Mouse (Mus musculus): ENCODE measurements around the gene Ifitm1.
"Not testable (repeated sequence)": the region's sequence is repeated elsewhere in the genome, so short reads cannot be mapped to it uniquely, and the experiment has no call there.

Gene Ifitm1

GRCm38 (mm10) chr7:140974940-140975339 is 7.9 kb downstream of the Ifitm1 start:
- Histone ChIP-seq H3K9me3 (ENCODE audit: low read length) (no peaks in the 10 kb centered on the region), H3K4me3 (replicated peaks; ENCODE audit: low read length) (peak overlapping the region; percentile 8), H3K4me1 (replicated peaks; ENCODE audit: low read depth, low read length) (peaks cover 83% of the 10 kb centered on the region), H3K36me3 (ENCODE audit: insufficient read depth, low read length) (peaks cover 24% of the 10 kb centered on the region), H3K27me3 (ENCODE audit: insufficient read depth, low read length) (no peaks in the 10 kb centered on the region)
- no peak for TF ChIP-seq NANOG (IDR thresholded peaks at IDR 0.05; ENCODE audit: borderline replicate concordance, low read length)
- no peak for TF ChIP-seq POU5F1 (IDR thresholded peaks at IDR 0.05; ENCODE audit: borderline replicate concordance, low read length)
- no peak for TF ChIP-seq CTCF (conservative IDR thresholded peaks at IDR 0.05; ENCODE audit: low read length)

- Histone ChIP-seq H3K36me3 (ENCODE audit: insufficient read depth, low read length) (peaks cover 21% of the 10 kb centered on the region), H3K4me1 (replicated peaks; ENCODE audit: low read depth, low read length) (peaks cover 81% of the 10 kb centered on the region), H3K27me3 (ENCODE audit: insufficient read depth, low read length) (no peaks in the 10 kb centered on the region), H3K4me3 (replicated peaks; ENCODE audit: low read length) (peak overlapping the region; percentile 8; the same call in 1 of the 2 replicates), H3K9me3 (ENCODE audit: low read length) (no peaks in the 10 kb centered on the region)
- TF ChIP-seq NANOG (IDR thresholded peaks at IDR 0.05; ENCODE audit: borderline replicate concordance, low read length) (no peak), POU5F1 (IDR thresholded peaks at IDR 0.05; ENCODE audit: borderline replicate concordance, low read length) (no peak), CTCF (conservative IDR thresholded peaks at IDR 0.05; ENCODE audit: low read length) (no peak)
Observed at GRCm38 (mm10) chr7:140975465-140975864, 8.4 kb downstream of the Ifitm1 start.

GRCm38 (mm10) chr7:140976720-140977119 is 9.7 kb downstream of the Ifitm1 start:
- H3K4me3 ChIP-seq (replicated peaks; ENCODE audit: low read length), result peak overlapping the region; percentile 37
- not testable (repeated sequence) for H3K36me3 ChIP-seq (ENCODE audit: insufficient read depth, low read length); H3K27me3 ChIP-seq (ENCODE audit: insufficient read depth, low read length); H3K9me3 ChIP-seq (ENCODE audit: low read length)
- H3K4me1 ChIP-seq (replicated peaks; ENCODE audit: low read depth, low read length), result peaks cover 76% of the 10 kb centered on the region

- no peaks in the 10 kb centered on the region for H3K9me3 ChIP-seq (ENCODE audit: low read length)
- peaks cover 5% of the 10 kb centered on the region; the same call in 1 of the 2 replicates for H3K36me3 ChIP-seq (ENCODE audit: insufficient read depth, low read length)
- no peak overlapping the region for H3K4me3 ChIP-seq (replicated peaks; ENCODE audit: low read length)
- H3K27me3 ChIP-seq (ENCODE audit: insufficient read depth, low read length), result no peaks in the 10 kb centered on the region
- H3K4me1 ChIP-seq (replicated peaks; ENCODE audit: low read depth, low read length), result peaks cover 62% of the 10 kb centered on the region
- TF ChIP-seq NANOG (IDR thresholded peaks at IDR 0.05; ENCODE audit: borderline replicate concordance, low read length) (no peak), POU5F1 (IDR thresholded peaks at IDR 0.05; ENCODE audit: borderline replicate concordance, low read length) (no peak), CTCF (conservative IDR thresholded peaks at IDR 0.05; ENCODE audit: low read length) (no peak)
Observed at GRCm38 (mm10) chr7:140981704-140982103, 14.7 kb downstream of the Ifitm1 start.

- no peaks in the 10 kb centered on the region for H3K27me3 ChIP-seq (ENCODE audit: insufficient read depth, low read length)
- H3K4me3 ChIP-seq (replicated peaks; ENCODE audit: low read length), result no peak overlapping the region
- peaks cover 5% of the 10 kb centered on the region; the same call in 1 of the 2 replicates for H3K36me3 ChIP-seq (ENCODE audit: insufficient read depth, low read length)
- peaks cover 62% of the 10 kb centered on the region for H3K4me1 ChIP-seq (replicated peaks; ENCODE audit: low read depth, low read length)
- no peaks in the 10 kb centered on the region for H3K9me3 ChIP-seq (ENCODE audit: low read length)
- TF ChIP-seq POU5F1 (IDR thresholded peaks at IDR 0.05; ENCODE audit: borderline replicate concordance, low read length), result no peak
- TF ChIP-seq CTCF (conservative IDR thresholded peaks at IDR 0.05; ENCODE audit: low read length), result no peak
- no peak for TF ChIP-seq NANOG (IDR thresholded peaks at IDR 0.05; ENCODE audit: borderline replicate concordance, low read length)
Observed at GRCm38 (mm10) chr7:140982971-140983370, 15.9 kb downstream of the Ifitm1 start.

GRCm38 (mm10) chr7:140987182-140988138 is 20.4 kb downstream of the Ifitm1 start:
- H3K36me3 ChIP-seq (ENCODE audit: insufficient read depth, low read length), result no peaks in the 10 kb centered on the region
- H3K9me3 ChIP-seq (ENCODE audit: low read length), result no peaks in the 10 kb centered on the region
- H3K27me3 ChIP-seq (ENCODE audit: insufficient read depth, low read length), result no peaks in the 10 kb centered on the region
- TF ChIP-seq CTCF (conservative IDR thresholded peaks at IDR 0.05; ENCODE audit: low read length), result no peak
- peaks cover 80% of the 10 kb centered on the region for H3K4me1 ChIP-seq (replicated peaks; ENCODE audit: low read depth, low read length)
- no peak overlapping the region for H3K4me3 ChIP-seq (replicated peaks; ENCODE audit: low read length)

GRCm38 (mm10) chr7:140989022-140989421 is 22.0 kb downstream of the Ifitm1 start:
- H3K4me1 ChIP-seq (replicated peaks; ENCODE audit: low read depth, low read length), result peaks cover 79% of the 10 kb centered on the region
- H3K27me3 ChIP-seq (ENCODE audit: insufficient read depth, low read length), result no peaks in the 10 kb centered on the region
- no peaks in the 10 kb centered on the region for H3K9me3 ChIP-seq (ENCODE audit: low read length)
- no peak for TF ChIP-seq CTCF (conservative IDR thresholded peaks at IDR 0.05; ENCODE audit: low read length)
- no peak for TF ChIP-seq NANOG (IDR thresholded peaks at IDR 0.05; ENCODE audit: borderline replicate concordance, low read length)
- TF ChIP-seq POU5F1 (IDR thresholded peaks at IDR 0.05; ENCODE audit: borderline replicate concordance, low read length), result no peak
- no peak overlapping the region for H3K4me3 ChIP-seq (replicated peaks; ENCODE audit: low read length)
- no peaks in the 10 kb centered on the region for H3K36me3 ChIP-seq (ENCODE audit: insufficient read depth, low read length)

GRCm38 (mm10) chr7:140990185-140990584 is 23.2 kb downstream of the Ifitm1 start:
- Histone ChIP-seq H3K4me3 (replicated peaks; ENCODE audit: low read length) (peak overlapping the region; percentile 63), H3K27me3 (ENCODE audit: insufficient read depth, low read length) (no peaks in the 10 kb centered on the region), H3K36me3 (ENCODE audit: insufficient read depth, low read length) (no peaks in the 10 kb centered on the region), H3K4me1 (replicated peaks; ENCODE audit: low read depth, low read length) (peaks cover 84% of the 10 kb centered on the region), H3K9me3 (ENCODE audit: low read length) (no peaks in the 10 kb centered on the region)
- TF ChIP-seq CTCF (conservative IDR thresholded peaks at IDR 0.05; ENCODE audit: low read length), result no peak
- TF ChIP-seq POU5F1 (IDR thresholded peaks at IDR 0.05; ENCODE audit: borderline replicate concordance, low read length), result no peak
- TF ChIP-seq NANOG (IDR thresholded peaks at IDR 0.05; ENCODE audit: borderline replicate concordance, low read length), result no peak

GRCm38 (mm10) chr7:140990622-140991021 is 23.6 kb downstream of the Ifitm1 start:
- Histone ChIP-seq H3K4me1 (replicated peaks; ENCODE audit: low read depth, low read length) (peaks cover 84% of the 10 kb centered on the region), H3K27me3 (ENCODE audit: insufficient read depth, low read length) (no peaks in the 10 kb centered on the region), H3K36me3 (ENCODE audit: insufficient read depth, low read length) (no peaks in the 10 kb centered on the region), H3K9me3 (ENCODE audit: low read length) (no peaks in the 10 kb centered on the region), H3K4me3 (replicated peaks; ENCODE audit: low read length) (peak overlapping the region; percentile 63)
- TF ChIP-seq CTCF (conservative IDR thresholded peaks at IDR 0.05; ENCODE audit: low read length) (no peak), NANOG (IDR thresholded peaks at IDR 0.05; ENCODE audit: borderline replicate concordance, low read length) (no peak), POU5F1 (IDR thresholded peaks at IDR 0.05; ENCODE audit: borderline replicate concordance, low read length) (no peak)

Data from E14TG2a.4 (cell line).